Mouse (Mus musculus) megakaryocyte progenitor cell, adult 5-6 weeks (primary cell): ENCODE measurements at regions not wholly inside any gene's neighbourhood (a gene's known extent, or its start where the extent isn't known, plus 50 kb on each side); places are given as distances from the start of the nearest gene placed in this dataset.

Source experiments
- ATAC-seq: replicated peaks from 2 replicates; pipeline ENCODE4 v1.8.0; 2016; ENCODE audit warnings: mild to moderate bottlenecking, moderate TSS enrichment, inconsistent platforms; ENCODE audit not compliant: poor library complexity

GRCm38 (mm10) chr2:178795841-178796240, 365.5 kb downstream of the Cdh26 start:
- ATAC-seq, result no peak

GRCm38 (mm10) chr2:178801464-178801863, 371.1 kb downstream of the Cdh26 start:
- peak; percentile 48; the same call in 1 of the 2 replicates for ATAC-seq

GRCm38 (mm10) chr2:178805283-178805682, 375.0 kb downstream of the Cdh26 start:
- no peak for ATAC-seq

DNA sequence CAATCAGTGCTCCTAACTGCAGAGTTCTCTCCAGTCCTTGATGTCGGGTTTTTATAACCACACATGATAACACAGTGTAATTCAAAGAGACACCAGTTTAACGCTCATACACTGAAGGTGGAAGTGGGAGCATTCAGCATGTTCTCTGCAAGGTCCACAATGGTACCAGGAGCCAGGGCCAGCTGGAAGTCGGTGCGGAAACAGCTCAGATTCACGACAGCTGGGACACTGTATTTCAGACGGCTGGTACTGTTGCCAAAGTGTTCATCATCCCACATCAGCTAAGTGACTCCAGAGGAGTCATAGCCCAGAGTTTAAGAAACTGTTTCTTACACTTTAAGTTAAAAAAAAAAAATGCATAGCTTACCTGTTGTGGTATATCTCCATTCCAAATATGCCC, 391.2 kb downstream of the Cdh26 start:
- no peak for ATAC-seq

- no peak for ATAC-seq
These were observed 400.0 kb downstream of the Cdh26 start for GRCm38 (mm10) chr2:178830313-178830712.

GRCm38 (mm10) chr2:178834986-178835385, 404.7 kb downstream of the Cdh26 start:
- ATAC-seq, result no peak

DNA sequence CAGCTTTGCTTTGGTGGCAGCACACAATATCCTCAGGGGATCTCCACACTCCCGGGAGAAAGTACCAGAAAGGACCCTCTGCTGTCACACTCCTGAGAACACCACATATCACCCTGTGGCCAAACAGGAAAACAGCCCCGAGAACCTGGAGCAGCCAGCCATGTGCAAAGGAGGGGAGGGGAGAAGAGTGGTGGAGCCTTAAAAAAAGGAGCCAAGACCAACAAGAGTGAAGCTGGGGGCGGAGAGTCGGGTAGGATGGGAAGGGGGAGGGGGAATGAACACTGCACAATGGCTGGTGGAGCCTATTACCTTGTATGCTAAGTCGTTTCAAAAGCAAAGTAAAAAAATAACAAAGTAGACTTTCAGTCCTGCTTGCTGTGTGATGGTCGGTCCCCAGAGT, 408.2 kb downstream of the Cdh26 start:
- no peak for ATAC-seq

- ATAC-seq, result no peak
These were observed 410.6 kb downstream of the Cdh26 start for GRCm38 (mm10) chr2:178840975-178841374.

GRCm38 (mm10) chr2:178842595-178842994, 412.3 kb downstream of the Cdh26 start:
- no peak for ATAC-seq

DNA sequence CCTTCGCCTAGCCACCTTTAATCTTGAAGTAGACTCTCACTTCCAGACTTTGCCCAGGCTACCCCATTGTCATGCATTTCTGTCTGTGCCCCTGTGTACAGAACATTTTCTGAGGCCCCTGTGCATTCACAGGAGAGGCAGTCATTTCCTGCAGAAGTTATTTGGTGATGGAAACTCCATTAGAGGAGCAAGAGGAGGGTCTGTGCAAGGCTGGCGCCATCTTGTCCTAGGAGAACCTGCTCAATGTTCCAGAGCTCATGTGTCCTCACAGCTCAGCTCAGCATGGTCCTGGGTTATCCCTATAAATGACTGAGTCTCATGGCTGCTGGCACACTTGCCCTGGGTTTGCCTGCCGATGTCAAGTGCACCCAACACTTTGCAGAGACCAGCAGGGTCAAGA, 413.1 kb downstream of the Cdh26 start:
- ATAC-seq, result no peak

GRCm38 (mm10) chr2:178844561-178844960, 414.2 kb downstream of the Cdh26 start:
- no peak for ATAC-seq

GRCm38 (mm10) chr2:178850320-178850719, 420.0 kb downstream of the Cdh26 start:
- ATAC-seq, result no peak

DNA sequence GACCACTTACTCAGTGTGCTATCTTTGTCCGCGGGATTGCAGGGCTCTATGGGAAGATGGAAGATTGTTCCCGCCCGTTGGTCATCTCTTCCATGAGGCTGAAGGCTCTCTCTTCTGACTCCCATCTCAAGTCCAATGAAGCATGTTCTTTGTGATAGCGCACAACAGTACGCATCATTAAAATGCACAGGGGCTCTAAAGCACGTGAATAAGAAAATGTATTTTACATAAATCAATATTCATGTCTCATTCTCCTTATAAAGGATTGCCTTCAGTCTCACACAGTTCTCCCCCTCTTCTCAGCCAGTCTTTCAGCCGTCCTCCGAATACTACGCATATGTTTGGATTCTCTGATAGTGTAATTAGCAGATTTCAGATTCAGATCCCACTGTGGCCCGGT, 420.4 kb downstream of the Cdh26 start:
- no peak for ATAC-seq

- ATAC-seq, result peak; percentile 86
These were observed 423.7 kb downstream of the Cdh26 start for GRCm38 (mm10) chr2:178854012-178854411.

- no peak for ATAC-seq
These were observed 424.4 kb downstream of the Cdh26 start for GRCm38 (mm10) chr2:178854760-178855159.

- no peak for ATAC-seq
These were observed 432.3 kb downstream of the Cdh26 start for GRCm38 (mm10) chr2:178862620-178863019.

- peak; percentile 38; the same call in 1 of the 2 replicates for ATAC-seq
These were observed 436.8 kb downstream of the Cdh26 start for GRCm38 (mm10) chr2:178867086-178867485.

GRCm38 (mm10) chr2:178869160-178869559, 438.8 kb downstream of the Cdh26 start:
- ATAC-seq, result peak; percentile 84

DNA sequence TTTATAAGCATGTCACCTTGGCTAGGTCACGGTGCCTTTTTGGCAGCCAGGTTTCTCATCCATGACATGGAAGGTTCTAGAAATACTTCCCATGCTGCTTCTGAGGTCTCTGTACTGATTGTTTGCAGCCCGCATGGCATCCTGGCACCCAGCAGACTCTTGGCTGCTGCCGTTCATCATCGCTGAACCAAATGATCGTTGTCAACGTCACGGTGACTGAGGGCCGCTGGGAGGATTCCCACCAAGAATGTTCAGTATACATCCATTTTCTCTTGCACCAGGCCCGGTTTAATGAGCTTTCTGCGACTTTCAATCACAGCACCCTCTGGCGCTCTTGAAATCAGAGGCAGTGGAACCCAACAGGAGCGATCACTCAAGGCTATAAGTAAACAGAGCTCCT, 448.1 kb downstream of the Cdh26 start:
- ATAC-seq, result no peak

- ATAC-seq, result peak; percentile 92
These were observed 455.4 kb downstream of the Cdh26 start for GRCm38 (mm10) chr2:178885686-178886085.

GRCm38 (mm10) chr2:178888704-178889103, 458.4 kb downstream of the Cdh26 start:
- no peak for ATAC-seq

DNA sequence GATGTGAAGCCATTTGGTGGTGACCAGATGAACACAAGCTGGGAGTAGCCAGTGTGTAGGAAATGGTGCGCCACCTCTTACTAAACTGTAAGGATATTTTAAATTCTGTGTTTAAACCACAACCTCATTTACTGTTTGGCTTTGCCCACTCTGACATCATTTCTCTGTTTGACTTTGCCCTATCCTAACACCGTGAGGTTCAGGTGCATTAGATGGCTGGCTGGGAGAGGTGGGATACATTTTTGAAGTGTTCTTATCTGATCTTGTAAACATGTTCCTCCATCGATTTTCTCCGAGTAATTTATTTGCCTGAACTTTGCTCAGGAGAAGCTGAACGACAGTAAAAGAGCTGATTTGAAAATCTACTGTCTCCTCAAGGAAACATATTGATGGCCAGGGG, 472.1 kb downstream of the Cdh26 start:
- ATAC-seq, result no peak

- no peak for ATAC-seq
These were observed 479.0 kb downstream of the Cdh26 start for GRCm38 (mm10) chr2:178909325-178909724.

DNA sequence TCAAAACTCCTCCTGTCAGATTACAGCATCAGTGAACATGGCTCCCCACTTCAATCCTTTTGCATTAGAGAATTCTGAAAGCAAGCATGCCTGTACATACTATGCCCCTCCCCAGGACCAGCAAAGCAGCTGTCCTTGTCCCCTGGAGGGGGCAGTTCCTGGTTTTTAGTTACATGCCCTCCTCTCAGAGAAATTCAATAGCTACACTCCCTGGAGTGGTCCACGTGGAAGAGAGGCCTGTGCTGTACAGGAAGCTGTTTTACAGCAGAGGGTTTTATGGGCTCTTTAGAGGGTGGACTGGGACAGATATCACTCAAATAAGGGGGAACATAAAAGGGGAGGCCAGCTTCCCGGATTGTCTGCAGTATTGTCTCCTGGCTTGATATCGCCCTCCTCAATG, 481.3 kb downstream of the Cdh26 start:
- no peak for ATAC-seq
